Mouse (Mus musculus) cerebellum, adult 2 months (tissue): ENCODE data around the gene Frem2. TPM values are rescaled to one million over a fixed set of nuclear protein-coding genes. Genes with fewer than 3 reads are reported as not detected.

Experiments
- DNase-seq, 2 experiments: peaks; one replicate each; pipeline ENCODE4 v3.0.0; 2021
- H3K27ac ChIP-seq: fragments of 200-500 bp; 2 replicates; pipeline ENCODE4 v1.5.1; 2012; ENCODE audit warnings: low read length, control low read depth, inconsistent platforms; ENCODE audit not compliant: insufficient read depth
- H3K27me3 ChIP-seq: fragments of 200-500 bp; 2 replicates; pipeline ENCODE4 v1.6.1; 2012; ENCODE audit warnings: inconsistent platforms, mild to moderate bottlenecking, low read length, moderate library complexity; ENCODE audit not compliant: control insufficient read depth, insufficient read depth
- H3K4me1 ChIP-seq: fragments of 200-500 bp; 2 replicates; pipeline ENCODE4 v1.6.1; 2011; ENCODE audit warnings: low read length; ENCODE audit not compliant: control insufficient read depth, insufficient read depth
- H3K4me3 ChIP-seq: fragments of 200-500 bp; replicated peaks from 2 replicates; pipeline ENCODE3; 2011; ENCODE audit warnings: mild to moderate bottlenecking, low read depth, low read length, control low read depth; ENCODE audit not compliant: insufficient read depth
- CTCF ChIP-seq: fragments of 200-500 bp; IDR thresholded peaks from 2 replicates; pipeline ENCODE4 v1.5.1; 2011; ENCODE audit warnings: low read depth, mild to moderate bottlenecking, control low read depth, low read length, moderate library complexity, borderline replicate concordance; ENCODE audit not compliant: insufficient read depth
- POLR2A ChIP-seq: fragments of 200-500 bp; IDR thresholded peaks from 2 replicates; pipeline ENCODE4 v1.6.1; 2011; ENCODE audit warnings: low read length, control low read depth, borderline replicate concordance; ENCODE audit not compliant: insufficient read depth
- WGBS: fragments of 180-500 bp; shearing (Covaris S2); methylation state at CpG from one replicate; pipeline ENCODE4 v1.1.7; 2018; 5-methylcytosine and 5-hydroxymethylcytosine counted together
- polyA plus RNA-seq: library from polyadenylated mRNA; depleted of rRNA; stranded (reverse); fragments of >200 nt; gene quantifications from 2 replicates; pipeline ENCODE4 v1.2.3, GENCODE M21; 2012

Gene Frem2
- polyA plus RNA-seq, 1 experiment: 1.00 TPM

- 64% methylated on average over 6 of the region's 6 CpGs for WGBS
- no peak for DNase-seq
- Histone ChIP-seq H3K27me3 (no peaks in the 10 kb centered on the region), H3K4me3 (no peak overlapping the region), H3K27ac (no peak overlapping the region), H3K4me1 (no peaks in the 10 kb centered on the region)
- TF ChIP-seq CTCF (no peak), POLR2A (no peak)
These were observed 158.7 kb downstream of the Frem2 start for GRCm38 (mm10) chr3:53498351-53498905.

DNA sequence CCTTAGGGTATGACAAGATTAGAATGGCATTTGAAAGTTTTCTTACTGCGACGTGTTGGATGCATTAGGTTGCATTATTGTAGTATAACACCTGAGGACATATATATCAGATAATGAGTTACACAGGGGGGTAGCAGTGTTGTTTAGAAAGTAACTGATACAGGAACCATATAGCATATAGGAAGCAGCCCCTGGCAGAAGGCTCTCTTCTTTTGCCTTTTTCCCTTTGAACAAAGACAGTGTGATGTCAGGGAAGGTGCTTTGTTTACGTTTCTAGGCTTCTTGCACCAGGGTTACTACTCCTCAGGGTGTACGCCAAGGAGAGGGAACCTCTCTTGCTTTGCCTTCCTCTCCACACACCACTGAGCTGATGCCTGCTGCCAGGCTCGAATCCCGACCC, 168.8 kb downstream of the Frem2 start, which contains the start of gene Stoml3:
Stoml3 (plus strand) TSS at position 301 of the 400 bp plus-strand sequence.
- TF ChIP-seq POLR2A (no peak), CTCF (no peak)
- WGBS: 79% methylated on average over 6 of the region's 6 CpGs
- Histone ChIP-seq H3K4me3 (no peak within 1 kb of the TSS), H3K27me3 (no peaks in the 10 kb centered on the region; the same call in 1 of the 2 replicates), H3K27ac (no peak within 1 kb of the TSS), H3K4me1 (no peaks in the 10 kb centered on the region)
- DNase-seq: no peak

DNA sequence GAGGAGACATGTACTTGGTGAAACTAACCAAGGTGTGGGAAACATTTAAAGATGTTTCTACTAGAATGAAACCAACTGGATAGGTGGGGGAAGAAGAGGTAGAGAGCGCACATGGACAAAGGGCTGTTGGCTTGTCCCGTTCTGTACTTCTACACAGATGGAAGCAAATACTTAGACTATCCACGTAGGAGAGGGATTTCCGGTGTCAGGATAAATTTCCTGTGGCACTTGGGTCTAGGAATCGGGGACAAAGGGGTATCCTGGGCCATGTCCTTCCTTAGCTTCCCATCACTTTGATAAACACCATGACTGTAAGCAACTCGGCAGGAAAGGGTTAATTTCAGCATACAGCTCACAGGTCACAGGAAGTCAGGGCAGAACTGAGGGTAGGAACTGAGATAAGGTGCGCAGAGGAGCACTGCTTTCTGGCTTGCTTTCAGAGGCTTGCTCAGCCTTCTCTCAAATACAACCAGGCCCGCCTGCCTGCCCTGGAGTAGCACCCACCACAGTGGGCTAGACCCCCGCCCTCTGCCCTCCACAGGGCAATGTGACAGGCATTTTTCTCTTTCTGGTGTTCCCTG, 170.1 kb downstream of the Frem2 start:
- no peak for DNase-seq
- H3K27ac ChIP-seq: no peak overlapping the region
- whole genome bisulfite sequencing: 83% methylated on average over 9 of the region's 9 CpGs
- no peak overlapping the region for H3K4me3 ChIP-seq
- no peaks in the 10 kb centered on the region; the same call in 1 of the 2 replicates for H3K27me3 ChIP-seq
- no peaks in the 10 kb centered on the region for H3K4me1 ChIP-seq
- TF ChIP-seq POLR2A: no peak
- no peak for TF ChIP-seq CTCF

DNA sequence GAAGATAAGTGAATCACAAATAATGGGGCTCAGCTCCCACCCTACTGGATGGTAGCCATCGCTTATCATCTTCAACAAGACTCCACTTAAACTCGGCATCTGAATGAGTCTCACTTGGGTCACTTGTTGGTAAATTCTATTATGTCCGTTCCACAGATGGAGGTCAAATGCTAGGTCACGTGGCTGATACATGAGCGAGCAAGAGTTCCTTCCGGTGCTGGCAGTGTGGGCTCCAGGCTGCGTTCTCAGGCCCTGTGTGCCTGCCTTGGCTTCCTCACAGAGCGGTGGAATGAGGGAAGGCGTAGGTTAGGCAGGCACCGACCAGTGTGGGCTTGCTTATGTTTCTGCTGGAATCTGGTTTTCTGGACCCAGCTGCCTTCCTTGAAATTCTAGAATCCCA, 170.6 kb downstream of the Frem2 start:
- H3K4me1 ChIP-seq: no peaks in the 10 kb centered on the region
- TF ChIP-seq POLR2A (no peak), CTCF (no peak)
- WGBS: 76% methylated on average over 10 of the region's 10 CpGs
- no peak overlapping the region for H3K27ac ChIP-seq
- no peak overlapping the region for H3K4me3 ChIP-seq
- no peak for DNase-seq
- H3K27me3 ChIP-seq: no peaks in the 10 kb centered on the region; the same call in 1 of the 2 replicates

DNA sequence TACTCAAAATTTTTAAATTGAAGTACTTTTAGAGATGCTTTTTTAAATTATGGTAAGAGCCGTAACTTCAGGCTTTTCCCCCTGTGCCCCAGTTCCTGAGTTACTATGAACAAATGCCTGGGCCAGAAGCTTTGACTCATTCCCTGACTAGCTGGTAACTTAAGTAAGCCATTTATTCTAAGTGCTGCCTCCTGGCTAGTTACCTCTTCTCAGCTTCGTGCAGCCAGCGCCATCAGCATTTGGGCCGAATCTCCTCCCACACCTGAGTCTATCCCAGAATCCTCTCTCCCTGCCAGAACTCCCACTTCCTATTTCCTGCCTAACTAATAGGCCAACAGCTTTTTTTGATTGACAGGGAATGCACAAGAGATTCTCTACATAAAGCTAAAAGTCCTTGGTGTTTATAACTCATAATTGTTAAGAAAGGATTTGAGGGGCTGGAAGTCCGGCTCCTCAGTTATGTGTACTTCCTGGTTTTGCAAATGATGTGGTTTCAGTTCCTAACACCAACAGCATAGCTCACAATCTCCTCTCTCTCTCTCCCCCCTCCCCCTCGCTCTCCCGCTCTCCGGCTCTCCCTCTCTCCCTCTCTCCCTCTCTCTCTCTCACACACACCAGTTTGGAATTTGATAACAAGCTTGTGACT, 173.6 kb downstream of the Frem2 start:
- WGBS: 92% methylated on average over 8 of the region's 8 CpGs
- no peak for DNase-seq
- Histone ChIP-seq H3K4me3 (no peak overlapping the region), H3K27ac (no peak overlapping the region), H3K4me1 (no peaks in the 10 kb centered on the region), H3K27me3 (no peaks in the 10 kb centered on the region; the same call in 1 of the 2 replicates)
- TF ChIP-seq POLR2A (no peak), CTCF (no peak)

DNA sequence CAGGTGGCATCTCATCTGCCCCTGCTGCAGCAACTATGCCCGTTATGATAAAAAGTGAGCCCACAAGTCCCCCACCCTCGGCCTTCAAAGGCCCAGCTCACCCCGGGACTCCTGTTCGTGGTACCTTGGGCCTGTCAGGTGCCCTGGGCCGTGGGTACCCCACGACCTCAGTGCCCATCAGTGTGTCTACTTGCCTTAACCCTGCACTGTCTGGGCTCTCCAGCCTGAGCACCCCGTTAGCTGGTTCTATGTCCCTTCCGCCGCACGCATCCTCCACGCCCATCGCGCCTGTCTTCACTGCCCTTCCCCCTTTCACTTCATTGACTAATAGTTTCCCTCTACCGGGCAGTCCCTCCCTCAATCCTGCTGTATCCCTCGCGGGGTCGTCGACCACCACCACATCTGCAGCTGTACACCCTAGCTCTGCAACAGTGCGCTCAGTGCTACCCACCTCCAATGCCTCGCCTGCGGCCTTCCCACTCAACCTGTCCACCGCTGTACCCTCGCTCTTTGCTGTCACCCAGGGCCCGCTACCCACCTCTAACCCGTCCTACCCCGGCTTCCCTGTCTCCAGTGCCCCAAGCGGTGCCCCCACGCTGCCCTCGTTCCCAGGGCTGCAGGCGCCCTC, 178.6 kb downstream of the Frem2 start:
- 94% methylated on average over 30 of the region's 30 CpGs for WGBS
- no peak overlapping the region for H3K4me3 ChIP-seq
- no peak for DNase-seq
- H3K4me1 ChIP-seq: peaks cover 10% of the 10 kb centered on the region
- H3K27me3 ChIP-seq: no peaks in the 10 kb centered on the region
- TF ChIP-seq CTCF (no peak), POLR2A (no peak)
- H3K27ac ChIP-seq: no peak overlapping the region

DNA sequence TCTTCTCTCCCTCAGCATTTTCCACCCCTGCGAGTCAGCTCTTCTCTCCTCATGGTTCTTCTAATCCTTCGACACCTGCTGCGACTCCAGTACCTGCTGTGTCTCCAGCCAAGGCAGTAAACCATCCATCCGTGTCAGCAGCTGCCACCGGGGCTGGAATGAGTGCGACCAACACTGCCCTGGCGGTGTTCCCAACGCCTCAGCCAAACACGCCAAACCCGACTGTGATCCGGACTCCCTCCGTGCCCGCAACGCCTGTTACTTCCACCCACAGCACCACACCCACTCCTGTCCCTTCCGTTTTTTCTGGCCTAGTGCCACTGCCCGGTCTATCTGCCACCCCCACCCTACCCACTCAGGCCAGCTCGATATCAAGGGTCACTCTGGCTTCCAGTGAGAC, 179.7 kb downstream of the Frem2 start:
- no peak overlapping the region for H3K27ac ChIP-seq
- no peak overlapping the region for H3K4me3 ChIP-seq
- no peaks in the 10 kb centered on the region for H3K27me3 ChIP-seq
- peaks cover 10% of the 10 kb centered on the region for H3K4me1 ChIP-seq
- TF ChIP-seq POLR2A (no peak), CTCF (no peak)
- peak; percentile 54 to 58 for DNase-seq
- WGBS: 8% methylated on average over 17 of the region's 17 CpGs
